Comparison of ENCODE assay signal across 8 mouse cellular contexts in the genomic region with DNA sequence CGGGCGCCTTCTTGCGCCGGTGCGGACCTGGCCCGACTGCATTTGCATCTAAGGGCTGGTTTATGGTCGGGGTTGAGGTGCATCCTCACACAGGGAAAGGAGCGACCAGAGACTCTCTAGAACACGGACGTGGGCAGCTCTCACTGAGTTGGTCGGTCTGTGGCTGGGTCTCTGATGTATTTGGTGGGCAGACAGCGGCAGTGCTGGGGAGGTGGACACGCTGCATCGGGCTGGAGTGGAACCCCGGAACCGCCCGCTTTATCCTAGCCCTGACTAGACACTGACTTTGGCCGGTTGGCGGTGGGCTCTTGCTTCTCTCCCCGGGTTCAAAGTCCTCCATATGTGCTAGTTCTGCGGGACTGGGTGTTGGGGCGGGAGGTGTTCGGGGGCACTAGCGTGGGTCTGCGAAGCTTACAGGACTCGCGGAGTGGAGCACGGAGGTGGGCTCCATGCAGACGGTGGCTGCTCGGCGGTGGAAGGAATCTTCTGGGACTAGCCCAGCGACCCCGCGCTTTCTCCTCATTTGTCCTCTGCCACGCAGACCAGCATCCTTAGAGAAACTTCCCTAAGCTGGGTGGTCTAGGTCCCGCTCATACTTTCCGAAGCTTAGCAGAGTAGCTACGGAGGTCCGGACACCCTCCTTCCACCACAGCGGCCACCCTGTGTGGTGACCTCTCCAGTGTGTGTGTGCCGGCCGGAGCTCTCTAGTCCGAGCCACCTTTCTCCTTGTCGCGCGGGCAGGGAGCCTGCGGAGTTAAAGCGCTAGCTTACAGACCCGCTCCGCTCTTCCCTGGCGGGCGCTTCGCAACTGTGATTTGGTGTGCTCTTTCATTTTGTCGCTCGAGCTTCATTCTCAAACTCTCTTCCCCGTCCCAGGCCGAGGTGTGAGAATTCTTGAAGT. TPM values are rescaled to one million over a fixed set of nuclear protein-coding genes. Genes with fewer than 3 reads are reported as not detected.
DNase-seq lines count a peak whose midpoint lies in the region; ATAC-seq and TF ChIP-seq lines count a peak whose summit lies in the region.

No protein-coding gene starts in this region.

- no peaks in the 10 kb centered on the region for H3K9me3 ChIP-seq in forebrain, embryonic 12.5 days
- no peaks in the 10 kb centered on the region for H3K9me3 ChIP-seq in hindbrain, embryonic 15.5 days
- H3K9me3 ChIP-seq in liver, embryonic 13.5 days (replicated peaks): no peaks in the 10 kb centered on the region
- H3K9me3 ChIP-seq in midbrain, postnatal 0 days (ENCODE audit: low read length): no peaks in the 10 kb centered on the region

- ATAC-seq in frontal cortex, adult (ENCODE audit: low TSS enrichment): peak; percentile 54
- peak; percentile 44 for ATAC-seq in forebrain, embryonic 12.5 days (ENCODE audit: low FRiP score)
- peak; percentile 46; the same call in 1 of the 2 replicates for ATAC-seq in hindbrain, embryonic 15.5 days (ENCODE audit: low FRiP score, low read depth)
- ATAC-seq in liver, embryonic 13.5 days (ENCODE audit: low read depth): 0 out of 2 replicates have a peak, but pooled peaks have one; percentile 20
- ATAC-seq in midbrain, postnatal 0 days (ENCODE audit: low FRiP score): peak; percentile 24

- H3K4me2 ChIP-seq in forebrain, embryonic 12.5 days: peak overlapping the region; percentile 91
- peak overlapping the region; percentile 95 for H3K4me2 ChIP-seq in hindbrain, embryonic 15.5 days
- H3K4me2 ChIP-seq in liver, embryonic 13.5 days: peak overlapping the region; percentile 77
- peak overlapping the region; percentile 98 for H3K4me2 ChIP-seq in midbrain, postnatal 0 days (ENCODE audit: low read depth, low read length, poor library complexity, severe bottlenecking)

- DNase-seq in frontal cortex, adult 2 months (ENCODE audit: extremely low spot score in 1 of 2, low spot score in 1 of 2): no peak
- peak; percentile 60 for DNase-seq in adrenal gland, adult 2 months
- DNase-seq in liver, embryonic 13.5 days: no peak
- DNase-seq in midbrain, postnatal 0 days (ENCODE audit: low spot score): peak; percentile 32

- H3K27ac ChIP-seq in forebrain, embryonic 12.5 days: no peak overlapping the region
- peak overlapping the region; percentile 79 for H3K27ac ChIP-seq in hindbrain, embryonic 15.5 days (replicated peaks)
- H3K27ac ChIP-seq in liver, embryonic 13.5 days: no peak overlapping the region
- H3K27ac ChIP-seq in midbrain, postnatal 0 days (ENCODE audit: low read depth, low read length): no peak overlapping the region
- H3K27ac ChIP-seq in testis, adult 2 months (ENCODE audit: control insufficient read depth, insufficient read depth, low read depth, low read length): no peak overlapping the region

- H3K4me1 ChIP-seq in forebrain, embryonic 12.5 days: peaks cover 17% of the 10 kb centered on the region
- H3K4me1 ChIP-seq in hindbrain, embryonic 15.5 days (replicated peaks): peaks cover 18% of the 10 kb centered on the region
- H3K4me1 ChIP-seq in liver, embryonic 13.5 days (replicated peaks): peaks cover 11% of the 10 kb centered on the region; the same call in 1 of the 2 replicates
- H3K4me1 ChIP-seq in midbrain, postnatal 0 days (ENCODE audit: insufficient read depth, low read length): 0 out of 2 replicates have a peak, but pooled peaks cover 4% of the 10 kb centered on the region
- peaks cover 10% of the 10 kb centered on the region for H3K4me1 ChIP-seq in testis, adult 2 months (ENCODE audit: control insufficient read depth, insufficient read depth, low read length)

- H3K27me3 ChIP-seq in forebrain, embryonic 12.5 days: peaks cover 6% of the 10 kb centered on the region; the same call in 1 of the 2 replicates
- H3K27me3 ChIP-seq in hindbrain, embryonic 15.5 days: 0 out of 2 replicates have a peak, but pooled peaks cover 4% of the 10 kb centered on the region
- H3K27me3 ChIP-seq in liver, embryonic 13.5 days: peaks cover 57% of the 10 kb centered on the region
- no peaks in the 10 kb centered on the region for H3K27me3 ChIP-seq in midbrain, postnatal 0 days (ENCODE audit: insufficient read depth, low read length)
- peaks cover 4% of the 10 kb centered on the region; the same call in 1 of the 2 replicates for H3K27me3 ChIP-seq in testis, adult 2 months (ENCODE audit: control insufficient read depth, insufficient read depth, low read length)

- WGBS in forebrain, embryonic 12.5 days: under 1% methylated on average over 57 of the region's 57 CpGs
- WGBS in hindbrain, embryonic 15.5 days: under 1% methylated on average over 57 of the region's 57 CpGs
- WGBS in liver, embryonic 13.5 days (ENCODE audit: insufficient replicate concordance): 1% methylated on average over 57 of the region's 57 CpGs
- WGBS in midbrain, postnatal 0 days: under 1% methylated on average over 54 of the region's 57 CpGs

- H3K9ac ChIP-seq in forebrain, embryonic 12.5 days: peak overlapping the region; percentile 68
- H3K9ac ChIP-seq in hindbrain, embryonic 15.5 days: peak overlapping the region; percentile 64
- no peak overlapping the region for H3K9ac ChIP-seq in liver, embryonic 13.5 days
- H3K9ac ChIP-seq in midbrain, postnatal 0 days (replicated peaks; ENCODE audit: low read length, poor library complexity, severe bottlenecking): peak overlapping the region; percentile 51

- H3K4me3 ChIP-seq in forebrain, embryonic 12.5 days (replicated peaks): peak overlapping the region; percentile 63
- H3K4me3 ChIP-seq in hindbrain, embryonic 15.5 days: peak overlapping the region; percentile 74
- H3K4me3 ChIP-seq in liver, embryonic 13.5 days (replicated peaks): peak overlapping the region; percentile 59
- H3K4me3 ChIP-seq in midbrain, postnatal 0 days (ENCODE audit: low read depth, low read length): peak overlapping the region; percentile 57
- H3K4me3 ChIP-seq in testis, adult 2 months (ENCODE audit: control insufficient read depth, low read depth, low read length): peak overlapping the region; percentile 54

- H3K36me3 ChIP-seq in forebrain, embryonic 12.5 days (replicated peaks): no peaks in the 10 kb centered on the region
- H3K36me3 ChIP-seq in hindbrain, embryonic 15.5 days: no peaks in the 10 kb centered on the region
- no peaks in the 10 kb centered on the region for H3K36me3 ChIP-seq in liver, embryonic 13.5 days
- H3K36me3 ChIP-seq in midbrain, postnatal 0 days (ENCODE audit: insufficient read depth, low read length): no peaks in the 10 kb centered on the region
- no peaks in the 10 kb centered on the region for H3K36me3 ChIP-seq in testis, adult 2 months (ENCODE audit: control insufficient read depth, insufficient read depth, low read length)

- TF ChIP-seq CTCF in midbrain, postnatal 0 days (IDR thresholded peaks at IDR 0.05): no peak
- TF ChIP-seq CTCF in testis, adult 2 months (IDR thresholded peaks at IDR 0.05; ENCODE audit: control insufficient read depth, insufficient read depth, insufficient replicate concordance, low read depth, low read length): no peak

- TF ChIP-seq POLR2A in testis, adult 2 months (IDR thresholded peaks at IDR 0.05; ENCODE audit: control insufficient read depth, low read depth, low read length): no peak

RNA-seq across cellular contexts. Expression of a gene that starts 1.0 kb away (rescaled TPM):
- 24.0 and 25.8 TPM in 2 replicates for polyA plus RNA-seq in frontal cortex, adult 2 months (2012; rRNA removed)
- total RNA-seq in adrenal gland, adult 2 months (2021): 1 to 10 TPM; 1.4 to 2.5 TPM
- polyA plus RNA-seq in adrenal gland, adult 2 months (2012; rRNA removed): 0.23 and 0.44 TPM in 2 replicates
- polyA plus RNA-seq in forebrain, embryonic 12.5 days (2016; fragmentation: Nextera tagmentation; extraction: Ambion mirVana): 4.7 and 5.9 TPM in 2 replicates
- polyA plus RNA-seq in hindbrain, embryonic 15.5 days (2015; fragmentation: Nextera tagmentation; extraction: Ambion mirVana): 11.3 and 12.7 TPM in 2 replicates
- 0.14 and 0.15 TPM in 2 replicates for polyA plus RNA-seq in liver, embryonic 13.5 days (2015; fragmentation: Nextera tagmentation; extraction: Ambion mirVana)
- 14.0 and 30.2 TPM in 2 replicates for total RNA-seq in midbrain, postnatal 0 days (2014; rRNA removed)
- polyA plus RNA-seq in midbrain, postnatal 0 days (2015; fragmentation: Nextera tagmentation; extraction: Ambion mirVana): 2.4 and 3.2 TPM in 2 replicates
- polyA plus RNA-seq in testis, adult 2 months (2012; rRNA removed): 0.01 and 0.08 TPM in 2 replicates

Comparison
In these comparisons a context has a peak if more than half of its experiments do, and no peak if none do; other contexts are left out.
1. DNase-seq: peak in adrenal gland, adult 2 months (single experiment) and midbrain, postnatal 0 days (single experiment); none in frontal cortex, adult 2 months (0 of 2) and liver, embryonic 13.5 days (single experiment).
2. Peak in every context shown above with its lines, with median percentiles within 50 percentile points of each other: ATAC-seq, H3K4me2 ChIP-seq and H3K4me3 ChIP-seq.